Mouse (Mus musculus): ENCODE results near the gene Pdia4.
"Not testable (repeated sequence)": the region's sequence is repeated elsewhere in the genome, so short reads cannot be mapped to it uniquely, and the experiment has no call there.

Pdia4 gene

GRCm38 (mm10) chr6:47811324-47811723 is 1.9 kb downstream of the Pdia4 start:
- DNase-seq (ENCODE audit: low read depth, low spot score): no peak

DNA sequence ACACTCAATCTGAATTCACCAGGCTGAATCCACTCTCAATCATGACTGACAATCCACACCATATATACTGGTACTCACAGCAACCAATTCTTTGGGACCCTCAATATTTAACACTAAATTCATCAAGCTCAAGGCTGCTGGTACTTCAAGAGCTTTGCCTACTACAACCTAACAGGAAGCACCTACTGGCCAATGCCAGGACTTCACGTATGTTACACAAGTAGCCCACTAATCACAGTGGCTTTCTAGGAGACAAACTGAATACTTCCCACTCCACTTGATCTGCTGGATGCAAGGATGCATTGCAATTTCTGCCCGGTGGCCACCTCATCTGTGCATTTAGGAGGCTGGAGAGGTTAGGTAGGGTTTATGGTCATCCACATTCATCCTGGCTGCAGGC is 3.0 kb downstream of the Pdia4 start:
- DNase-seq (ENCODE audit: low read depth, low spot score): peak; percentile 56

DNA sequence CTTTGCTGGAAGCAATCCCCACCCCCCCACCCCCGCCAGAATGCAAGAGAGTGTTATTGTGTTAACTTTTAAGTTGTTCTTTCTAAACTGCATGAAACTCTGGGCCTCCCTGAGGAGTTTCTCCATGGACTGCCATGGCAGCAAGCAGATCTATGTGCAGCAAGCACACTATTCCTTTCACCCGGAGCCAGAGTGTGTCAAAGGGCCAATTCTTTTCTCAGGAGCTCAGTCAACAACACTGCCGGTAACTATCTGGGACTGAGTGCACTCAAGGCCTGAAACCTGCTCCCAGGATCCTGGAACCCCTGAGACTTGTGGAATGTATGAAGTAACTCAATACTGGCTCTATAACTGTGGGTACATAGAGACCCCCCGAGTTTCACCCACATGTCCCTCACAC is 4.2 kb downstream of the Pdia4 start:
- DNase-seq (ENCODE audit: low read depth, low spot score): no peak

- DNase-seq (ENCODE audit: low read depth, low spot score): no peak
Observed at GRCm38 (mm10) chr6:47808545-47808944, 4.7 kb downstream of the Pdia4 start.

DNA sequence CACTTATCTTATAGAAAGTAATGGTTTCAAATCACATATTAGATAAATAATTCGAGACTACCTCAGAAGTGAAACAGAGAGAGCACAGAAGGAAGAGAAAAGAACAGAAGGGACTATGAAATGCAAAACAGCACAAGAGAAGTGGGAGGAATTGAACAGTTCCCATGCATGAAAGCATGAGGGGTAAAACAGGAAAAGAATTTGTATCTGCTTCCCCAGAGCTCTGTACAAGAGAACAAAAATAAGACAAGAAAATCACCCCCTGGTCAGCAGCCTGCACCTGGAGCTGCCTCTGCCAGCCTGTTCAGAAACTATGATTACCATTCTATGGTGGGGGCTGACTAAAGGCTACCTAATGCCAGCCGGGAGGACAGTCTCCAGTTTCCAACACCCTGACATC is 5.8 kb downstream of the Pdia4 start:
- DNase-seq (ENCODE audit: low read depth, low spot score): no peak

GRCm38 (mm10) chr6:47805520-47805919 is 7.7 kb downstream of the Pdia4 start:
- no peak for DNase-seq (ENCODE audit: low read depth, low spot score)

DNA sequence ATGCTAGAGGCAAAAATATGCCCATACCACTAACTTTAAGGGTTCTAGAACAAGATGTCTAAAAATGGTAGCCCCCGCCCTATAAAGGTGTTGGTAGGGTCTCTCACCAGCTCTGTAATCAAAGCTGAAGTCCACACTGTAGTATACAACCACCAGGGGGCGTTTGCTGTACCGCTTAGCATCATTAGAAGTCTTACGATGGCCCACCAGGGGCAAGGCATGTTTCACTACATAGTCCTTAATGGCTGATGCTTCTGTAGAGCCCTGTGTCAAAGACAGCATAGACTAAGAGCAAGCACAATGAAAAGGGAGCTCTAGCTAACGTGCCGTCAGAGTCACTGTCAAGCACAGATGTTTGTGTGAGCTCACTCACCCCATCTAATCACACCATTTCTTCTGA is 14.2 kb downstream of the Pdia4 start:
- peak; percentile 82 for DNase-seq (ENCODE audit: low read depth, low spot score)

- peak; percentile 69 for DNase-seq (ENCODE audit: low read depth, low spot score)
Observed at GRCm38 (mm10) chr6:47794106-47794830, 19.0 kb downstream of the Pdia4 start.

DNA sequence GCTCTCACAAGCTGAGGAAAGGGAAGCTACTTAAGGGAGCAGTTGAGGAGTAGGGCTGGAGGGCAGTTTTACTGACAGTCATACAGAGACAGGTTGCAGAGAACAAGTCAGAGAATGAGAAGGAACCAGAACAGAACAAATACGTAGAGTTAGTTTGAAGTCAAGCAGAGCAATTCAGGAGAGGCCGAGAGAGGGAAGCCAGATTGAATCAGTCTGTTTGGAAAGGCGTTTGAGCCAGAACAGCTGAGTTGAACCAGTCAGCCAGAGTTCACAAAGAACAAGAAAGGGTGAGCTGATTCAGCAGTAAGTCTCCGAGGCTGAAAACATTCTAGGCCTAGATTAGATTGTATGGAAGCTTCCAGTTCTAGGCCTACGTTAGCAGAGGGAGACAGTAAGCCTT is 19.9 kb downstream of the Pdia4 start:
- no peak for DNase-seq (ENCODE audit: low read depth, low spot score)

DNA sequence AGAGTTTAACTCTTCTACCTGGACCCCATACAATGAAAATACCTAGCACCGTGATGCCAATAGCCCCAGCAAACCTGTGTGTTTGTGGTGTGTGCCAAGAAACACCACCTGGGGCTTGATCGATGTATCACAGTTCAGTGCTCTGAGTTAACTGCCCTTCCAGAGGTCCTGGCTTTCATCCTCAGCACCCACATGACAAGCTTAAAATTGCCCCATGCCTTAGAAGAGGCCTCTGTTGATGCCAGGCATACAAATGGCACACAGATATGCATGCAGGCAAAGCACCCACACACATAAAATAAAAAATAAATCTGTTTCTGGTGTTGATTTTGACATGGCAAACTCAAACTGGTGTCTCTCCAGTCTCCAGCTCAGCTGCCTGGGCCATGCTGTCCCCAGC is 20.7 kb downstream of the Pdia4 start:
- DNase-seq (ENCODE audit: low read depth, low spot score): no peak

DNA sequence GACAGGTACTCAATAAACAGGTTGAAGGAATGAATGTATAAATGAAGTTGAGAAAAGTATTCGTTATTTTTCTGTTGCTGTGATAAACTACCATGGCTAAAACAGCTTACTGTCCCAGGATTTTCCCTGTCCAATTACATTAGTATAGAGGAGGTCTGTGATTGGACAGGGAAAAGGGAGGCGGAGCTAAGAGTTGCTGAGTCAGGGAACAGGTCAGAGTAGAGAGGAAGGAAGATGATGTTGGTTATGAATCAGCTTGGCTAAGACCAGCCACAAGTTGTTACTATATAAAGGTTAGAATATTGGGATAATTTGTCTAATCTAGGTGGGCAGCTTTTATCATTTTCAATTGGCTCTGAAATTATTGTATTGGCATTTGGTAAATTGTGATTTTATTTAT is 22.5 kb downstream of the Pdia4 start:
- DNase-seq (ENCODE audit: low read depth, low spot score): peak; percentile 86

DNA sequence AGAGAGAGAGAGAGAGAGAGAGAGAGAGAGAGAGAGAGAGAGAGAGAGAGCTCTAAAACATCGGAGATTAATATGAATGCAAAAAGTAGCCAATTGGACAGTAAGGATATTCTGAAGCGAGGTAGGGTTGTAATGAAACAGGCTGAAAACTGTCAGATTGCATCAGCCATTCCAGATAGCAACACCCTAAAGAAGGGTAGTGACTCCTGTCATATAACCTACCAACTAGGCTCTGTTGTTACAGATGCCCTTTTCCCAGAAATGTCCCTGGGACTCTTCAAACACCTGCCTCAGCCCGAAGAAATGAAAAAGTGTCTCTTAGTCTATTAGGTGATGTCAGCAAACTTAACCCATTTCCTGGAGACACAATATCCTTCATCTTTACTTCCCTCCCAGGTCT is 24.4 kb downstream of the Pdia4 start:
- peak; percentile 76 for DNase-seq (ENCODE audit: low read depth, low spot score)

DNA sequence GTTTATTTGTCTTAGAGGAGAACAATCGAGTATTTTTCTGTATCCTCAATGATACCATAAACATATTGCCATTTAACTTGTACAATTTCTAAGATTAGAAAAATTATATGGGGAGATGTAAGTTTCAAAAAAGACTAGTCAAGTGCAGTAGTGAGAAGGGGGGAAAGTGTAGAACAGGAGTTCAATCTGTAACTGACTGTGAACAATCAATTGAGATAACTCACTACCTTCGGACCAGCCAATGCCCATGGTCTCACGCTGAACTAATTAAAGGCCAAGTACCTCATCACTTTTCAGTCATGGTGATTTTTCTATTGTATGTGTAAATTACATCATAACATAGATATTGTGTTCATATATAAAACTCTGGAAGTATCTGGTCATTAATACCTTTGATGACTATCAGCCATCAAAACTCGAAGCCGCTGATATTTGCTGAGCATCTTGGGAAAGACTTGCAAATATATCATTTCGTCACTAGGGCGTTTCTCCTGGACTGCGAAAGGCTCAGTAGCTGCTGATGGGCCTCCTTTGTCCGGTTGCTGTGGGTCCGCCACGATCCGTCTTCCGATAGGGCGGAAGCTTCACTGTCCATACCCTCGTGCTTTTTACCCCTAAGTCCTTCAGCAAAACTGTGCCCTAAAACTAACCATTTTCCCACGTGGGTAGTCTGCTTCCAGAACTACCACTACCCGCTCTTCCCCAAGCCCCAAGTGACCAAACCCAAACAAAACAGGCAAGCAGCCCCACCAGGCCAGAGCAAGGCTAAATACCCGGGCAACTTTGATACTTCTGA is 25.1 kb downstream of the Pdia4 start:
- peak; percentile 96 for DNase-seq (ENCODE audit: low read depth, low spot score)

DNA sequence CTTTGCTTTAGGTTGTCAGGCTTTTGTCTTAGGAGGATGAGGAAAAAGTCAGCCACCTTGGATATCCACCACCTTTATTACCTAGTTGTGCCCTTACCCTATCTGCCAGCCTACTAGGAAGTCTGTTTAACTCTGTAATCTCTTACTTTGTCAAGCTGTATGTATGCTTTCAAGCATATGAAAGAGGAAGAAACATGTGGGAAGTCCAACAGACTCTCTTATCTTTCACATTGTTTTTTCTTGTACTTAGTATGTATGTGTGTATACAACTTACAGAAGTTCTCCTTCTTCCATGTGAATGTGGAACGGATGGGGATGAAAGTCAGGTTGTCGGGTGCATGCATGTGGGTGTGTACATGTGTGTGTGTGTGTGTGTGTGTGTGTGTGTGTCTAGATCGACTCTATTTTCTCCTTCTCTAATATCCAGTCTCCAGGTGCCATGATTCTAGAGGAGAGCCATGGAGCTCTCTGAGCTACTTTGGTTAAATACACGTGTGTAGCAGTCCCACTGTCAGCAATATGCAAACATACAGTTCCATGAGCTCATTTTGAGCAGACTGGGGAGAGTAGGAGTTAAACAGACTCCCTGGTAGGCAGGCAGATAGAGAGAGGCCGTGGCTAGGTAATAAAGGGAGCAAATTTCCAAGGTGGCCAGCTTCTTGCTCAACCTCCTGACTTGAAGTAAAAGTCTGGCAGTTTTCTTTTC is 28.4 kb downstream of the Pdia4 start:
- no peak for DNase-seq (ENCODE audit: low read depth, low spot score)

DNA sequence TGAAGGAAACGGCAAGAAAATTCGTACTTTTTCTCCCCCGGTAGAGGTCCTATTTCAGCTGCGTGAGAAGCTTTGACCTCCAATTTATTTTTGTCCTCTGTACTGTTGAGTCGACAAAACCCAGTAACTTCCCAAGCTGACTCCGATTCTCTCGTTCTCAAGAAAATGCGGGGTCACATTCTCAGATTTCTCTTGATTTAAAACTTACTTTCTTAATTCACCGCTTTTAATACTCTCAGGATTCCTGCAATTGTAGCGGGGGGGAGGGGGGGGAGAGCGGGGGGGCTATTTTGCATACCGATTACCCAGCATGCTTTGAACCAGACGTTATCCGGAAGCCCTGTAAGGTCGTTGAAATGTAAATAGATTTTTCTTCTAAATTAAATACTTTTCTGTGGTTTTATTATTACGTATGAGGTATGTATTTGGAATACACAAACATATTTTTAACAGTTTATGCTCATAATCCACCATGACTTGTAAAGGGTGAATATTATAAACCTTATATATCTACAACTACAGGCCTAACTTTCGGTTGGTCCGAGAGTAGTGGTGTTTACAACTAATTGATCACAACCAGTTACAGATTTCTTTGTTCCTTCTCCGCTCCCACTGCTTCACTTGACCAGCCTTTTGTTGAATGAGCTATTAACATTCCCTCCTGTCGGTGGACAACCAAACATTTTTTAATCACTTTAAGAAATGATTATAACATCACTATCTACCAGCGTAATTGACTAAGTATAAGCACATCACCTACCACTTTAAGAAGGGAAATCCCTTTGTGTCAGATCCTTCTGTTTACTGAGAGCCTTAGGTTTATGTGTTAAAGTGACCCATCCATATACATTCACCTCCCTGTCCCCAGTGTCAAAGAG is 31.9 kb downstream of the Pdia4 start:
- peak; percentile 85 for DNase-seq (ENCODE audit: low read depth, low spot score)

GRCm38 (mm10) chr6:47780576-47781013 is 32.6 kb downstream of the Pdia4 start:
- DNase-seq (ENCODE audit: low read depth, low spot score): peak; percentile 83

GRCm38 (mm10) chr6:47771760-47772159 is 41.5 kb downstream of the Pdia4 start:
- DNase-seq (ENCODE audit: low read depth, low spot score): peak; percentile 80

GRCm38 (mm10) chr6:47771113-47771512 is 42.1 kb downstream of the Pdia4 start:
- not testable (repeated sequence) for DNase-seq (ENCODE audit: low read depth, low spot score)

GRCm38 (mm10) chr6:47769861-47770260 is 43.4 kb downstream of the Pdia4 start:
- DNase-seq (ENCODE audit: low read depth, low spot score): not testable (repeated sequence)

DNA sequence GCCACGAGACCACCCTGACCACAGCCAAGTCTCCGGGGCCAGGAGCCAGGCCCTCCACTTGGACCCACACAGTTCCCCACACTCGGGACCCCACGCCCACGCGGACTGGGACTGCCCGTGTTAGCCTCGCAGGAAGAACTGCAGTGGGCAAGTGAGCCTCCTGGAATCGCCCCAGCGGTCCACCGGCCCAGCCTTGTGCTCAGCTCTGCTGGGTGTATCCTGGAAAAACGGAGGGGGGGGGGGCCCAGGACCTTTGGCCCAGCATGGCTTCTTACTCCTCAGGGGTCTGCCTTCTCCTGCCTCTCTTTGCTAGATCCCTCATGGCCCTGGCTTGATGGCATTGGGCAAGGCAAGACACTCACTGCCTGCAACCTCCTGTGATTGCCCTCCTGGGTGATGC is 44.7 kb downstream of the Pdia4 start:
- not testable (repeated sequence) for DNase-seq (ENCODE audit: low read depth, low spot score)

- not testable (repeated sequence) for DNase-seq (ENCODE audit: low read depth, low spot score)
Observed at GRCm38 (mm10) chr6:47767355-47767754, 45.9 kb downstream of the Pdia4 start.
